8 mouse cellular contexts compared by ENCODE assay signal in the genomic region with DNA sequence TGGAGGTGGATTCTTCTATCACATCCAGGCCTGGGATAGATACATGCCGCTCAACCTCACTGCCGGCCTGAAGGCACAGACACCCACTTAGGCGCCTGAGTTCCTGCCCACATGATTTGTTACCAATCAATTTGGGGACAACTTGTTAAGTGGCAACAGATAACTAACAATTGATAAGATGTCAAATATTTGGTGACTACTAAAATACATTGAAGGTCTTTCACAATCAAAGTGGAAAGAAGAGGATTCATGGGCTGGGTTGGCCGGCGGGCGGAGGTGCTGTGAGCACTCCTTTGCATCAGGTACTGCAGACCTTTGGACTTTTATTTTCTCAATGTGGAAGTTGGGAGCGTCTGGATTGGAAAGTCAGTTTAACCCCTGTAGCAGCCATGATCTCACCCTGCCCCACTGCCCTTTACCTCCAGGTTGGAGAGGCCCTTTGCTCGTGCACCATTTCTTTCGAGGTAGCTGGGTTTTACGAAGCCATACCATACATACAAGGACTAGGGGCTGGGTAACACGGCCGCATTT.
DNase-seq lines count a peak whose midpoint lies in the region; ATAC-seq lines count a peak whose summit lies in the region.

No protein-coding gene starts in this region.

- H3K4me3 ChIP-seq in kidney, embryonic 14.5 days (ENCODE audit: low read length): peak overlapping the region; percentile 79
- peak overlapping the region; percentile 84 for H3K4me3 ChIP-seq in embryonic facial prominence, embryonic 10.5 days
- H3K4me3 ChIP-seq in hindbrain, embryonic 15.5 days: peak overlapping the region; percentile 68
- H3K4me3 ChIP-seq in midbrain, embryonic 16.5 days (ENCODE audit: low read depth, low read length): peak overlapping the region; percentile 78

- peak overlapping the region; percentile 86 for H3K9ac ChIP-seq in kidney, embryonic 14.5 days (ENCODE audit: low read depth, low read length)
- H3K9ac ChIP-seq in hindbrain, embryonic 15.5 days: peak overlapping the region; percentile 61; the same call in 1 of the 2 replicates
- H3K9ac ChIP-seq in midbrain, embryonic 16.5 days (ENCODE audit: low read depth, low read length): peak overlapping the region; percentile 76; the same call in 1 of the 2 replicates

- peaks cover 19% of the 10 kb centered on the region for H3K4me1 ChIP-seq in kidney, embryonic 14.5 days (ENCODE audit: control insufficient read depth, insufficient read depth, low read length)
- peaks cover 26% of the 10 kb centered on the region for H3K4me1 ChIP-seq in embryonic facial prominence, embryonic 10.5 days
- H3K4me1 ChIP-seq in hindbrain, embryonic 15.5 days (replicated peaks): peaks cover 16% of the 10 kb centered on the region
- H3K4me1 ChIP-seq in midbrain, embryonic 16.5 days (ENCODE audit: control insufficient read depth, insufficient read depth, low read length): peaks cover 26% of the 10 kb centered on the region

- no peak overlapping the region for H3K27ac ChIP-seq in kidney, embryonic 14.5 days (ENCODE audit: low read depth, low read length)
- peak overlapping the region; percentile 94 for H3K27ac ChIP-seq in embryonic facial prominence, embryonic 10.5 days (replicated peaks)
- no peak overlapping the region for H3K27ac ChIP-seq in hindbrain, embryonic 15.5 days (replicated peaks)
- no peak overlapping the region for H3K27ac ChIP-seq in midbrain, embryonic 16.5 days (ENCODE audit: low read length)

- ATAC-seq in kidney, embryonic 14.5 days (ENCODE audit: low FRiP score, low TSS enrichment): no peak
- ATAC-seq in hindbrain, embryonic 15.5 days (ENCODE audit: low FRiP score, low read depth): no peak
- ATAC-seq in midbrain, embryonic 16.5 days: no peak
- no peak for ATAC-seq in frontal cortex, adult (ENCODE audit: low TSS enrichment)

- no peaks in the 10 kb centered on the region for H3K36me3 ChIP-seq in kidney, embryonic 14.5 days (ENCODE audit: control insufficient read depth, insufficient read depth, low read length)
- H3K36me3 ChIP-seq in embryonic facial prominence, embryonic 10.5 days (replicated peaks): no peaks in the 10 kb centered on the region
- no peaks in the 10 kb centered on the region for H3K36me3 ChIP-seq in hindbrain, embryonic 15.5 days
- no peaks in the 10 kb centered on the region for H3K36me3 ChIP-seq in midbrain, embryonic 16.5 days (ENCODE audit: control insufficient read depth, insufficient read depth, low read length)

- no peak for DNase-seq in kidney, adult 11 months
- no peak for DNase-seq in embryonic facial prominence, embryonic 10.5 days (ENCODE audit: low spot score)
- no peak for DNase-seq in layer of hippocampus, adult 9-10 months (ENCODE audit: low spot score)
- DNase-seq in retina, postnatal 1 day: no peak

- WGBS in kidney, embryonic 14.5 days: 42% methylated on average over 12 of the region's 12 CpGs
- WGBS in embryonic facial prominence, embryonic 10.5 days: 47% methylated on average over 12 of the region's 12 CpGs
- WGBS in hindbrain, embryonic 15.5 days: 48% methylated on average over 12 of the region's 12 CpGs
- 47% methylated on average over 12 of the region's 12 CpGs for WGBS in midbrain, embryonic 16.5 days

- H3K4me2 ChIP-seq in kidney, embryonic 14.5 days (replicated peaks; ENCODE audit: low read depth, low read length): peak overlapping the region; percentile 85
- peak overlapping the region; percentile 99 for H3K4me2 ChIP-seq in hindbrain, embryonic 15.5 days
- peak overlapping the region; percentile 99 for H3K4me2 ChIP-seq in midbrain, embryonic 16.5 days (ENCODE audit: low read length)

- H3K9me3 ChIP-seq in kidney, embryonic 14.5 days (ENCODE audit: control insufficient read depth, low read length): no peaks in the 10 kb centered on the region
- H3K9me3 ChIP-seq in embryonic facial prominence, embryonic 10.5 days: no peaks in the 10 kb centered on the region
- H3K9me3 ChIP-seq in hindbrain, embryonic 15.5 days: no peaks in the 10 kb centered on the region
- no peaks in the 10 kb centered on the region for H3K9me3 ChIP-seq in midbrain, embryonic 16.5 days (replicated peaks; ENCODE audit: control insufficient read depth, low read length, poor library complexity, severe bottlenecking)

- H3K27me3 ChIP-seq in kidney, embryonic 14.5 days (ENCODE audit: control insufficient read depth, insufficient read depth, low read length): no peaks in the 10 kb centered on the region
- no peaks in the 10 kb centered on the region for H3K27me3 ChIP-seq in embryonic facial prominence, embryonic 10.5 days (replicated peaks; ENCODE audit: low read depth, poor library complexity, severe bottlenecking)
- H3K27me3 ChIP-seq in hindbrain, embryonic 15.5 days: no peaks in the 10 kb centered on the region
- H3K27me3 ChIP-seq in midbrain, embryonic 16.5 days (ENCODE audit: control insufficient read depth, insufficient read depth, low read depth, low read length): no peaks in the 10 kb centered on the region
